Mouse (Mus musculus) hindbrain, embryonic 15.5 days (tissue): ENCODE measurements at regions not wholly inside any gene's neighbourhood (a gene's known extent, or its start where the extent isn't known, plus 50 kb on each side); places are given as distances from the start of the nearest gene placed in this dataset.

Experiments
- ATAC-seq: fragments of 200-750 bp; cut with Nextera tagmentation; 2 replicates; pipeline ENCODE4 v1.8.0; 2017; ENCODE audit warnings: low read depth, moderate number of reproducible peaks, moderate TSS enrichment; ENCODE audit not compliant: low FRiP score
- H3K27ac ChIP-seq: fragments of 300-500 bp; sonication (generic); replicated peaks from 2 replicates; pipeline ENCODE4 v1.5.1; 2015; ENCODE audit warnings: mild to moderate bottlenecking, inconsistent platforms
- H3K27me3 ChIP-seq: fragments of 300-500 bp; sonication (generic); 2 replicates; pipeline ENCODE4 v1.6.1; 2015; ENCODE audit warnings: control low read depth, inconsistent platforms
- H3K36me3 ChIP-seq: fragments of 300-500 bp; sonication (generic); 2 replicates; pipeline ENCODE4 v1.6.1; 2015; ENCODE audit warnings: control low read depth, inconsistent platforms
- H3K4me1 ChIP-seq: fragments of 300-500 bp; sonication (generic); replicated peaks from 2 replicates; pipeline ENCODE4 v1.6.1; 2015; ENCODE audit warnings: control low read depth, inconsistent platforms
- H3K4me2 ChIP-seq: fragments of 300-500 bp; sonication (generic); 2 replicates; pipeline ENCODE4 v1.6.1; 2015; ENCODE audit warnings: moderate library complexity, mild to moderate bottlenecking, inconsistent platforms
- H3K4me3 ChIP-seq: fragments of 300-500 bp; sonication (generic); 2 replicates; pipeline ENCODE4 v1.5.1; 2015; ENCODE audit warnings: mild to moderate bottlenecking, inconsistent platforms
- H3K9ac ChIP-seq: fragments of 300-500 bp; sonication (generic); 2 replicates; pipeline ENCODE4 v1.6.1; 2015; ENCODE audit warnings: inconsistent platforms
- H3K9me3 ChIP-seq: fragments of 300-500 bp; sonication (generic); 2 replicates; pipeline ENCODE4 v1.6.1; 2016; ENCODE audit warnings: control low read depth, inconsistent platforms
- WGBS: fragments of 180-500 bp; shearing (Covaris S2); methylation state at CpG from one replicate; pipeline ENCODE4 v1.1.7; 2015; 5-methylcytosine and 5-hydroxymethylcytosine counted together

GRCm38 (mm10) chr1:73673851-73674235 is 450.4 kb downstream of the Tns1 start:
- H3K36me3 ChIP-seq, result no peaks in the 10 kb centered on the region
- H3K4me1 ChIP-seq, result no peaks in the 10 kb centered on the region
- H3K9ac ChIP-seq, result no peak overlapping the region
- ATAC-seq, result no peak
- H3K4me3 ChIP-seq, result no peak overlapping the region
- no peak overlapping the region for H3K4me2 ChIP-seq
- no peak overlapping the region for H3K27ac ChIP-seq
- WGBS, result 75% methylated on average over 1 of the region's 1 CpGs
- no peaks in the 10 kb centered on the region for H3K27me3 ChIP-seq
- H3K9me3 ChIP-seq, result no peaks in the 10 kb centered on the region

- Histone ChIP-seq H3K27me3 (no peaks in the 10 kb centered on the region), H3K4me3 (no peak overlapping the region), H3K27ac (no peak overlapping the region), H3K9me3 (no peaks in the 10 kb centered on the region), H3K4me1 (no peaks in the 10 kb centered on the region), H3K36me3 (no peaks in the 10 kb centered on the region), H3K9ac (no peak overlapping the region), H3K4me2 (no peak overlapping the region)
- WGBS, result 28% methylated on average over 4 of the region's 4 CpGs
- no peak for ATAC-seq
These were observed 450.9 kb downstream of the Tns1 start for GRCm38 (mm10) chr1:73673191-73673850.

- Histone ChIP-seq H3K36me3 (no peaks in the 10 kb centered on the region), H3K9me3 (no peaks in the 10 kb centered on the region), H3K4me3 (no peak overlapping the region), H3K9ac (no peak overlapping the region), H3K4me2 (no peak overlapping the region), H3K4me1 (no peaks in the 10 kb centered on the region), H3K27ac (no peak overlapping the region), H3K27me3 (no peaks in the 10 kb centered on the region)
- 87% methylated on average over 4 of the region's 4 CpGs for WGBS
- ATAC-seq, result no peak
These were observed 452.0 kb downstream of the Tns1 start for GRCm38 (mm10) chr1:73672239-73672638.

- Histone ChIP-seq H3K36me3 (no peaks in the 10 kb centered on the region), H3K9ac (no peak overlapping the region), H3K9me3 (no peaks in the 10 kb centered on the region), H3K4me1 (no peaks in the 10 kb centered on the region), H3K4me3 (no peak overlapping the region), H3K27ac (no peak overlapping the region), H3K27me3 (no peaks in the 10 kb centered on the region), H3K4me2 (no peak overlapping the region)
- WGBS, result 74% methylated on average over 2 of the region's 2 CpGs
- ATAC-seq, result no peak
These were observed 455.6 kb downstream of the Tns1 start for GRCm38 (mm10) chr1:73668691-73669090.

- Histone ChIP-seq H3K4me3 (no peak overlapping the region), H3K36me3 (no peaks in the 10 kb centered on the region), H3K27ac (no peak overlapping the region), H3K9me3 (no peaks in the 10 kb centered on the region), H3K9ac (no peak overlapping the region), H3K4me2 (no peak overlapping the region), H3K27me3 (no peaks in the 10 kb centered on the region), H3K4me1 (no peaks in the 10 kb centered on the region)
- 63% methylated on average over 1 of the region's 1 CpGs for WGBS
- ATAC-seq, result no peak
These were observed 460.7 kb downstream of the Tns1 start for GRCm38 (mm10) chr1:73663546-73663945.

- Histone ChIP-seq H3K27me3 (no peaks in the 10 kb centered on the region), H3K27ac (no peak overlapping the region), H3K4me3 (no peak overlapping the region), H3K4me1 (peaks cover 3% of the 10 kb centered on the region; the same call in 1 of the 2 replicates), H3K36me3 (no peaks in the 10 kb centered on the region), H3K9ac (no peak overlapping the region), H3K4me2 (no peak overlapping the region), H3K9me3 (no peaks in the 10 kb centered on the region)
- 88% methylated on average over 3 of the region's 3 CpGs for WGBS
- no peak for ATAC-seq
These were observed 479.2 kb downstream of the Tns1 start for GRCm38 (mm10) chr1:73645011-73645410.

GRCm38 (mm10) chr1:73644394-73644793 is 479.9 kb downstream of the Tns1 start:
- no peaks in the 10 kb centered on the region for H3K36me3 ChIP-seq
- H3K4me3 ChIP-seq, result no peak overlapping the region
- peaks cover 3% of the 10 kb centered on the region; the same call in 1 of the 2 replicates for H3K4me1 ChIP-seq
- no peak overlapping the region for H3K9ac ChIP-seq
- H3K27ac ChIP-seq, result no peak overlapping the region
- no peak for ATAC-seq
- H3K9me3 ChIP-seq, result no peaks in the 10 kb centered on the region
- no peak overlapping the region for H3K4me2 ChIP-seq
- WGBS, result 74% methylated on average over 5 of the region's 5 CpGs
- H3K27me3 ChIP-seq, result no peaks in the 10 kb centered on the region

- no peak for ATAC-seq
- peaks cover 3% of the 10 kb centered on the region; the same call in 1 of the 2 replicates for H3K4me1 ChIP-seq
- H3K9ac ChIP-seq, result no peak overlapping the region
- no peak overlapping the region for H3K27ac ChIP-seq
- H3K27me3 ChIP-seq, result no peaks in the 10 kb centered on the region
- H3K4me3 ChIP-seq, result no peak overlapping the region
- WGBS, result 67% methylated on average over 5 of the region's 5 CpGs
- no peaks in the 10 kb centered on the region for H3K36me3 ChIP-seq
- no peak overlapping the region for H3K4me2 ChIP-seq
- no peaks in the 10 kb centered on the region for H3K9me3 ChIP-seq
These were observed 480.8 kb downstream of the Tns1 start for GRCm38 (mm10) chr1:73643431-73643830.

- no peak overlapping the region for H3K27ac ChIP-seq
- ATAC-seq, result no peak
These were observed 481.5 kb downstream of the Tns1 start for GRCm38 (mm10) chr1:73642691-73643109.

GRCm38 (mm10) chr1:73641456-73641855 is 482.8 kb downstream of the Tns1 start:
- Histone ChIP-seq H3K9ac (no peak overlapping the region), H3K4me3 (no peak overlapping the region), H3K4me2 (no peak overlapping the region), H3K4me1 (peaks cover 3% of the 10 kb centered on the region; the same call in 1 of the 2 replicates), H3K27me3 (no peaks in the 10 kb centered on the region), H3K36me3 (no peaks in the 10 kb centered on the region), H3K9me3 (no peaks in the 10 kb centered on the region), H3K27ac (0 out of 2 replicates have a peak overlapping the region, but pooled peaks have one; percentile 26)
- 80% methylated on average over 8 of the region's 8 CpGs for WGBS
- ATAC-seq, result no peak

More at GRCm38 (mm10) chr1:73642691-73643109, 481.5 kb downstream of the Tns1 start:
- Histone ChIP-seq H3K4me2 (no peak overlapping the region), H3K4me3 (no peak overlapping the region), H3K9me3 (no peaks in the 10 kb centered on the region), H3K9ac (no peak overlapping the region), H3K36me3 (no peaks in the 10 kb centered on the region), H3K27me3 (no peaks in the 10 kb centered on the region), H3K4me1 (peaks cover 3% of the 10 kb centered on the region; the same call in 1 of the 2 replicates)
- 7% methylated on average over 7 of the region's 7 CpGs for WGBS

- no peaks in the 10 kb centered on the region for H3K27me3 ChIP-seq
- no peaks in the 10 kb centered on the region for H3K9me3 ChIP-seq
- no peaks in the 10 kb centered on the region for H3K36me3 ChIP-seq
- H3K4me1 ChIP-seq, result peaks cover 3% of the 10 kb centered on the region; the same call in 1 of the 2 replicates
- ATAC-seq, result peak; percentile 80
- peak overlapping the region; percentile 19; the same call in 1 of the 2 replicates for H3K4me2 ChIP-seq
- no peak overlapping the region for H3K9ac ChIP-seq
- H3K4me3 ChIP-seq, result no peak overlapping the region
- 21% methylated on average over 12 of the region's 12 CpGs for WGBS
- peak overlapping the region; percentile 26; the same call in 1 of the 2 replicates for H3K27ac ChIP-seq
These were observed 483.4 kb downstream of the Tns1 start for GRCm38 (mm10) chr1:73640726-73641451.

- no peaks in the 10 kb centered on the region for H3K9me3 ChIP-seq
- H3K36me3 ChIP-seq, result no peaks in the 10 kb centered on the region
- peaks cover 3% of the 10 kb centered on the region; the same call in 1 of the 2 replicates for H3K4me1 ChIP-seq
- no peak overlapping the region for H3K9ac ChIP-seq
- no peak for ATAC-seq
- H3K27me3 ChIP-seq, result no peaks in the 10 kb centered on the region
- no peak overlapping the region for H3K4me2 ChIP-seq
- no peak overlapping the region for H3K4me3 ChIP-seq
- 74% methylated on average over 2 of the region's 2 CpGs for WGBS
- H3K27ac ChIP-seq, result no peak overlapping the region
These were observed 488.5 kb downstream of the Tns1 start for GRCm38 (mm10) chr1:73635709-73636108.
